Mouse (Mus musculus): Measurements from ENCODE around the gene Gpr137c. TPM values are rescaled to one million over a fixed set of nuclear protein-coding genes. Genes with fewer than 3 reads are reported as not detected.

The Gpr137c gene
- 3.1 TPM for polyA plus RNA-seq (2021)

DNA sequence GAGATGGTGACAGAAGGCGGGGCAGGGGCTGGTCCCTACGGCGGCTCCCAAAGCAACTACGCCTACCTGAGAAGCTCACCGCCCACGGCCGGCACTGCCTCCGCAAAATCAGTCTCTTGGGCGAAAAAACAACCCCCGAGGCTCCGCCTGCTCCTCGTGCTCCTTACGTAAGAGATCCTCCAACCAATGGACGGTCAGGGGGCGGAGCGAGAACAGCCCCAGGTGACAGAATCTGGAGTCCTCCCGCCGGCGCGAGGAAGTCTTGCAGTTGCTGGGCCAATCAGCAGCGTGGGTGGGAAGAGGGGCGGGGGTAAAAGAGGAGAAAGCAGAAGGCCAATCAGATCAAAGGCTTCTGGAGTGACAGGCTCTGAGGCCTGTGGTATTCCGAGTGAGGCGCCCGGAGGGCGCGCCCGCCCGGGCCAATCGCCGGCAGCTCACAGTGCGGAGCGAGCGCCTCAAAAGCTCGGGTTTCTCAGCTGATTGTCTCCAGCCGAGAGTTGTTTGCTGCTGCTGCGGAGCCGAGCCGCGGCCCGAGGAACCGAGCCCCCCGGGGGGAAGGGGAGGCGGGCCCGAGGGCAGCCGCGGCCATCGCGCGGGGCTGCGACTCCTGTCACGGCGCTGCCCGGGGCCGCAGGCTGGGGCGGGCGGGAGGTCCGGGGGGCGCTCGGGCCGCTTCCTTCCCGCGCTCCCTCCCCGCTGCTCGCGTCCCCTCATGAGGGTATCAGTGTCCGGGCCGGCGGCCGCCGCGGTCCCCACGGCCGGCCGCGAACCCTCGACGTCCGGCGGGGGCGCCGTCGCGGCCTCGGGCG is at the start of gene Gpr137c:
TSS of gene Gpr137c (plus strand) at position 437 of the 809 bp plus-strand sequence.
- POLR2A ChIA-PET = no interaction called here
- CTCF ChIA-PET = interaction anchor here (1.0 kb wide), 1 partner anchor 57 kb away, joined by 3 read pairs; no protein-coding TSS in a partner anchor
- peak; percentile 97 for DNase-seq (ENCODE audit: low read depth, low spot score)

DNA sequence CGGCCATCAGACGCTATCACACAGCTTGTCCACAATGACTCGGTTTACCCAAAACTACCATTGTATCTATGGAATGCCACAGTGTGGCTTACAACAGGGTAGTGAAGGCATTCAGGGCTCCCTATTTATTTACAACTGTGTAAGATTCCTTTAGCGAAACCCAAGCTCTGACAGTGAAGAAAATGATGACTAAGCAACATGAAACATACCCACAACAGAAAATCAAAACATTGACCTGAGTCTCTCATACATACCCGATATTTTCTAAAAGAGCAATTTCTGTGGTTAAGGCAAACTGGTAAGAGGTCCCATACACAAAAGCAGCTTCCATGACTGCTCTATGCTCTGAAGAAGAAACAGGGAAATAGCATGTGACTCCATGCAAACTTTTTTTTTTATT is 47.3 kb upstream of the Gpr137c start:
- CTCF ChIA-PET = interaction anchor here (1.1 kb wide), 1 partner anchor 16 kb away, joined by 3 read pairs; no protein-coding TSS in a partner anchor
- H3K27me3 ChIP-seq = no peaks in the 10 kb centered on the region
- POLR2A ChIA-PET = no interaction called here
- in situ Hi-C loops (cut with MboI; ENCODE audit: low pct_unique_long_range_greater_than_20kb) = no loop called here
- no peak for TF ChIP-seq CTCF (IDR thresholded peaks at IDR 0.05)
- DNase-seq (ENCODE audit: low read depth, low spot score) = no peak
- no peak for ATAC-seq

More for the DNA sequence above, at the start of gene Gpr137c:
- no peak for TF ChIP-seq CTCF (IDR thresholded peaks at IDR 0.05)
- in situ Hi-C loops (cut with MboI; ENCODE audit: low pct_unique_long_range_greater_than_20kb) = no loop called here
- ATAC-seq = peak; percentile 99
- no peaks in the 10 kb centered on the region for H3K27me3 ChIP-seq

GRCm38 (mm10) chr14:45175012-45175740 is 44.3 kb upstream of the Gpr137c start:
- no peak for DNase-seq (ENCODE audit: low read depth, low spot score)
- ChIA-PET POLR2A (no interaction called here), CTCF (interaction anchor here (0.7 to 1.3 kb wide), 3 partner anchors 12 to 35 kb away, joined by 3 read pairs; no protein-coding TSS in a partner anchor)
- ATAC-seq = no peak
- TF ChIP-seq CTCF (IDR thresholded peaks at IDR 0.05) = no peak
- no peaks in the 10 kb centered on the region for H3K27me3 ChIP-seq
- in situ Hi-C loops (cut with MboI; ENCODE audit: low pct_unique_long_range_greater_than_20kb) = no loop called here

- ATAC-seq (no peak), DNase-seq (ENCODE audit: low read depth, low spot score) (no peak)
- no peak for TF ChIP-seq CTCF (IDR thresholded peaks at IDR 0.05)
- POLR2A ChIA-PET = no interaction called here
- CTCF ChIA-PET = interaction anchor here (1.6 kb wide), 2 partner anchors 10 to 11 kb away, joined by 4 read pairs; no protein-coding TSS in a partner anchor
- no peaks in the 10 kb centered on the region for H3K27me3 ChIP-seq
- in situ Hi-C loops (cut with MboI; ENCODE audit: low pct_unique_long_range_greater_than_20kb) = no loop called here
These were observed 40.3 kb upstream of the Gpr137c start for GRCm38 (mm10) chr14:45179186-45179585.

GRCm38 (mm10) chr14:45179606-45180005 is 39.9 kb upstream of the Gpr137c start:
- TF ChIP-seq CTCF (IDR thresholded peaks at IDR 0.05) = no peak
- no peak for DNase-seq (ENCODE audit: low read depth, low spot score)
- ChIA-PET POLR2A (no interaction called here), CTCF (interaction anchor here (1.6 kb wide), 2 partner anchors 10 to 12 kb away, joined by 4 read pairs; no protein-coding TSS in a partner anchor)
- H3K27me3 ChIP-seq = no peaks in the 10 kb centered on the region
- ATAC-seq = no peak
- in situ Hi-C loops (cut with MboI; ENCODE audit: low pct_unique_long_range_greater_than_20kb) = no loop called here

- POLR2A ChIA-PET = no interaction called here
- in situ Hi-C loops (cut with MboI; ENCODE audit: low pct_unique_long_range_greater_than_20kb) = no loop called here
- H3K27me3 ChIP-seq = no peaks in the 10 kb centered on the region
- no peak for TF ChIP-seq CTCF (IDR thresholded peaks at IDR 0.05)
- ATAC-seq = no peak
- DNase-seq (ENCODE audit: low read depth, low spot score) = no peak
- CTCF ChIA-PET = interaction anchor here (0.9 to 1.0 kb wide), 2 partner anchors 9 to 12 kb away, joined by 4 read pairs; no protein-coding TSS in a partner anchor
These were observed 37.9 kb upstream of the Gpr137c start for GRCm38 (mm10) chr14:45181611-45182010.

DNA sequence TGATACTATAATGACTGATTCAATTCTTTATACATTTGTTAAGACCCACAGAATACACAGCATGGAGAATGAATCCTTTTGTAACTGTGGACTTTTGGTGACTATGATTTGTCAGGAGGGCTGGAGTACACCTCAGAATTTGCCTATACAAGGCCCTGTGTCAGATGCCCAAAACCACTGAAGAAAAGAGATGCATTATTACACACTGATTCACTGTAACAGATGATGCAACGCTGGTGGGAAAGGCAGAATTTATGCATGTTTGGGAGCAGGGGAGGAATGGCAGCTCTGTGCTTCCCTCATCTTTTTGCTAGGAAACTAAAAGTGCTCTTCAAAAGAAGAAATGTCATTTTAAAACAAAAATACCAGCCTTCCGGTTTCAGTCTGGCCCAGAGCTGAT is 28.5 kb upstream of the Gpr137c start:
- POLR2A ChIA-PET = interaction anchor here (0.6 kb wide), 1 partner anchor 237 kb away, joined by 4 read pairs; no protein-coding TSS in a partner anchor
- H3K27me3 ChIP-seq = no peaks in the 10 kb centered on the region
- DNase-seq (ENCODE audit: low read depth, low spot score) = peak; percentile 31
- ATAC-seq = peak; percentile 79
- CTCF ChIA-PET = interaction anchor here (1.0 to 1.8 kb wide), 3 partner anchors 9 to 17 kb away, joined by 3 to 5 read pairs (median 4); no protein-coding TSS in a partner anchor
- no peak for TF ChIP-seq CTCF (IDR thresholded peaks at IDR 0.05)
- in situ Hi-C loops (cut with MboI; ENCODE audit: low pct_unique_long_range_greater_than_20kb) = no loop called here

DNA sequence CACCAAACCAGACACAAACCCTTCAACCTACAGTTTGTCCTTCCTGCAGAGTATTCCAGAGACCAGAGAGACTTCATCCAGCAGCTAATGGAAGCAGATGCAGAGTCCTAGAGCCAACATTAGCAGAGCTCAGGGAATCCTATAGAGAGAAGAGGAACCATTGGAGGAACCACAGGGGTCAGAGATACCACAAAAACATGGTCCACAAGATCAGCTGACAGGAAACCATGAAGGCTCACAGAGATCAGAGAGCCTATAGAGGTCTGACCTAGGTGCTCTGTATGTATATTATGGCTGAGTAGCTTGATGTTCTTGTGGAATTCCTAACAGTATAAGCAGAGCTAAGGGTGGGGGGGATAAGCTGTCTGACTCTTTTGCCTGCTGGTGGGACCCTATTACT is 18.9 kb upstream of the Gpr137c start:
- H3K27me3 ChIP-seq = no peaks in the 10 kb centered on the region
- CTCF ChIA-PET = interaction anchor here (0.9 kb wide), 1 partner anchor 12 kb away, joined by 4 read pairs; no protein-coding TSS in a partner anchor
- TF ChIP-seq CTCF (IDR thresholded peaks at IDR 0.05) = no peak
- no peak for ATAC-seq
- POLR2A ChIA-PET = no interaction called here
- DNase-seq (ENCODE audit: low read depth, low spot score) = no peak
- in situ Hi-C loops (cut with MboI; ENCODE audit: low pct_unique_long_range_greater_than_20kb) = no loop called here

- POLR2A ChIA-PET = no interaction called here
- in situ Hi-C loops (cut with MboI; ENCODE audit: low pct_unique_long_range_greater_than_20kb) = no loop called here
- ATAC-seq (no peak), DNase-seq (ENCODE audit: low read depth, low spot score) (no peak)
- no peaks in the 10 kb centered on the region for H3K27me3 ChIP-seq
- no peak for TF ChIP-seq CTCF (IDR thresholded peaks at IDR 0.05)
- CTCF ChIA-PET = interaction anchor here (1.0 kb wide), 1 partner anchor 27 kb away, joined by 3 read pairs; no protein-coding TSS in a partner anchor
These were observed 8.8 kb upstream of the Gpr137c start for GRCm38 (mm10) chr14:45210683-45211082.

DNA sequence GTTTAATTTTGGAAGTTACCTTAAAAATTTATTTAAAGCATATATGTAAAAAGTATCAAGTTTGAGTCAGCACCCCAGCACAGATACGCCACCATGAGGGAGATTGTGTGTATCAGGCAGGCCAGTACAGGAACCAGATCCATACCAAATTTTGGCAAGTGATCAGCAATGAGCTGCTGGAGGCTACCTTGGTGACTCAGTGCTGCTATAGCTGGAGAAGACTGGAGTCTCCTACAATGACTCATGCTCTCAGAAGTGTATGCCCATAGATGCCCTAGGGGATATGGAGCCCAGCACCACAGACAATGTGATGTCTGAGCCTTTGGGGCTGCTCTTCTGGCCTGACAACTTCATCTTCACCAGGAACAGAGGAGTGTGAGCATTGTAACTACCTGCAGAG is 8.1 kb upstream of the Gpr137c start:
- no peaks in the 10 kb centered on the region for H3K27me3 ChIP-seq
- TF ChIP-seq CTCF (IDR thresholded peaks at IDR 0.05) = no peak
- in situ Hi-C loops (cut with MboI; ENCODE audit: low pct_unique_long_range_greater_than_20kb) = no loop called here
- ATAC-seq (no peak), DNase-seq (ENCODE audit: low read depth, low spot score) (no peak)
- ChIA-PET POLR2A (no interaction called here), CTCF (no interaction called here)
